Mouse (Mus musculus): ENCODE measurements at regions not wholly inside any gene's neighbourhood (a gene's known extent, or its start where the extent isn't known, plus 50 kb on each side); places are given as distances from the start of the nearest gene placed in this dataset.
A peak's percentile ranks its signal among the peaks of the same experiment; 100 is the strongest.

DNA sequence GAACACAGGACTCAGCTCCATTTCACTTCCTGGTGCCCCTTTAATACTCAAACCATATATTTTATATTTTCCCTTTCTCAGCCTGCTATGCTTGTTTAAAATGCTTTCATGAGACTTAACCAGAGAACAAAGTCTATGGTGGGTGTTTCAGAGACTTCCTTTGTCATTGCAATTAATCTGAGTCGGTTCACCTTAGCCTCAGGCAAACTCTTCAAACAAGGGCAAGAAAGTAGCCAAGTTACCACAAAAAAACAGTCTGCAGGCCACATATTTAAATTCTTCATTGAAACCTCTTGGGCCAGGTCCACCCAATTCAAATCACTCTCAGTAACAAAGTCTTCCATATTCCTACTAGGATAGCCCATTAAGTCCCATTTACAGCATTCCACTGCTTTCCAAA is 70.8 kb downstream of the Dio3 start (continued):
- TF ChIP-seq CTCF (IDR thresholded peaks at IDR 0.05 in 2 of 3, conservative IDR thresholded peaks at IDR 0.05 in 1 of 3; ENCODE audit: control insufficient read depth in 1 of 3, insufficient read depth in 1 of 3, low read depth in 2 of 3, low read length in 3 of 3, poor library complexity in 1 of 3, severe bottlenecking in 1 of 3), result no peak

DNA sequence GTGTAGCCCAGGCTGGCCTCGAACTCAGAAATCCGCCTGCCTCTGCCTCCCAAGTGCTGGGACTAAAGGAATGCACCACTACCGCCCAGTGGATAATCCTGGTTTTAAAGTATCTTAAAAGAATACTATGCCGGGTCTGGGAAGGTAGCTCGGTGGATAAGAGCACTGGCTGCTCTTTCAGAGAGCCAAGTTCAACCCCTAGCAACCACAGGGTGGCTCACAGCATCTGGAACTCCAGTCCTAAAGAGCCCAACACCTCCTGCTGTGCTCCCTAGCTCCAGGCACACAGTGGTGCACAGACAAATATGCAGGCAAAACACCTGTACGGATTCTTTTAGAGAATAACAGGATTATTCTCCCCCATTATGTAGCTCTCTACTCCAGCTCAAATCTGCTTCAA is 77.0 kb downstream of the Dio3 start:
- H3K27ac ChIP-seq (ENCODE audit: control insufficient read depth, low read depth, low read length), result no peak overlapping the region
- H3K4me1 ChIP-seq (ENCODE audit: control insufficient read depth in 1 of 2, insufficient read depth in 2 of 2, low read length in 2 of 2), result no peaks in the 10 kb centered on the region
- no peaks in the 10 kb centered on the region for H3K79me2 ChIP-seq (ENCODE audit: control insufficient read depth, insufficient read depth, low read length, poor library complexity)
- no peaks in the 10 kb centered on the region for H3K27me3 ChIP-seq (ENCODE audit: control insufficient read depth in 1 of 2, insufficient read depth in 2 of 2, low read length in 2 of 2)
- H3K36me3 ChIP-seq (ENCODE audit: control insufficient read depth in 1 of 2, insufficient read depth in 2 of 2, low read length in 2 of 2), result no peaks in the 10 kb centered on the region
- H3K9me3 ChIP-seq (replicated peaks; ENCODE audit: insufficient read depth, low read length), result no peaks in the 10 kb centered on the region
- no peak for TF ChIP-seq KAT2A (conservative IDR thresholded peaks at IDR 0.05; ENCODE audit: low read depth, low read length)
- no peak for TF ChIP-seq NRF1 (IDR thresholded peaks at IDR 0.05; ENCODE audit: insufficient read depth, low read depth, low read length, poor library complexity, severe bottlenecking)
- TF ChIP-seq POLR2AphosphoS5 (IDR thresholded peaks at IDR 0.05; ENCODE audit: borderline replicate concordance, low read depth, low read length), result no peak
- no peak for TF ChIP-seq BHLHE40 (IDR thresholded peaks at IDR 0.05; ENCODE audit: borderline replicate concordance, low read depth, low read length)
- no peak for TF ChIP-seq RCOR1 (IDR thresholded peaks at IDR 0.05; ENCODE audit: low read depth, low read length)
- no peak for TF ChIP-seq USF1 (IDR thresholded peaks at IDR 0.05; ENCODE audit: low read depth, low read length)
- no peak for TF ChIP-seq MXI1 (IDR thresholded peaks at IDR 0.05; ENCODE audit: low read depth, low read length)
- TF ChIP-seq ZKSCAN1 (IDR thresholded peaks at IDR 0.05; ENCODE audit: low read depth, low read length), result no peak
- TF ChIP-seq MEF2A (IDR thresholded peaks at IDR 0.05; ENCODE audit: extremely low read depth, insufficient replicate concordance, low read depth, low read length, poor library complexity, severe bottlenecking), result no peak
- TF ChIP-seq GATA1 (IDR thresholded peaks at IDR 0.05; ENCODE audit: low read depth, low read length), result no peak
- TF ChIP-seq CHD2 (IDR thresholded peaks at IDR 0.05; ENCODE audit: low read length), result no peak
- TF ChIP-seq MYB (IDR thresholded peaks at IDR 0.05; ENCODE audit: low read depth, low read length), result no peak
- no peak for TF ChIP-seq ZNF384 (IDR thresholded peaks at IDR 0.05; ENCODE audit: low read depth, low read length)
- no peak for TF ChIP-seq UBTF (IDR thresholded peaks at IDR 0.05; ENCODE audit: borderline replicate concordance, insufficient read depth, low read depth, low read length)
- TF ChIP-seq POLR2AphosphoS2 (IDR thresholded peaks at IDR 0.05; ENCODE audit: low read length), result no peak
- TF ChIP-seq HCFC1 (IDR thresholded peaks at IDR 0.05; ENCODE audit: low read depth, low read length), result no peak
- TF ChIP-seq USF2 (IDR thresholded peaks at IDR 0.05; ENCODE audit: borderline replicate concordance in 1 of 2, insufficient read depth in 1 of 2, low read depth in 1 of 2, low read length in 2 of 2), result no peak
- no peak overlapping the region for H3K9ac ChIP-seq (ENCODE audit: control insufficient read depth, low read depth, low read length, poor library complexity, severe bottlenecking)
- DNase-seq (ENCODE audit: low read depth, low spot score), result no peak
- no peak overlapping the region for H3K4me3 ChIP-seq (ENCODE audit: control insufficient read depth in 1 of 2, insufficient read depth in 1 of 2, low read depth in 2 of 2, low read length in 2 of 2)

DNA sequence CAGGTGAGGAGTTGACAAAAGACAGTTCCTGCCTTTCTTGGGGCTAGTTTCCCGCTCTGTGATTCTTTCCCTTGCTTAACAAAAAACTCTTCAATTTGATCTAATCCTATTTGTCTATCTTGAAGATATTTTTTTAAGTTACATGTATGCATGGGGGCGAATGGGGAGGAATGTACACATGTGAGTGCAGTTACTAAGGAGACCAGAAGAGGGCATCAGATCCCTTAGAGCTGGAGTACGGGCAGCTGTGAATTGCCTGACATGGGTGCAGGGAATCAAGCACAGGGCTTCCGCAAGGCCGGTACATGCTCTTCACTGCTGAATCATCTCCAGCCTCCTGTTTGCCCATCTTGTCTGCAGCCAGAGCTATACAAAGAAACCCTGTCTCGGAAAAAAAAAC is 79.8 kb upstream of the Ppp2r5c start:
- Histone ChIP-seq H3K9ac (ENCODE audit: control insufficient read depth, low read depth, low read length, poor library complexity, severe bottlenecking) (no peak overlapping the region), H3K4me3 (ENCODE audit: control insufficient read depth in 1 of 2, insufficient read depth in 1 of 2, low read depth in 2 of 2, low read length in 2 of 2) (no peak overlapping the region), H3K27me3 (ENCODE audit: control insufficient read depth in 1 of 2, insufficient read depth in 2 of 2, low read length in 2 of 2) (no peaks in the 10 kb centered on the region), H3K36me3 (ENCODE audit: control insufficient read depth in 1 of 2, insufficient read depth in 2 of 2, low read length in 2 of 2) (no peaks in the 10 kb centered on the region), H3K9me3 (replicated peaks; ENCODE audit: insufficient read depth, low read length) (no peaks in the 10 kb centered on the region), H3K79me2 (ENCODE audit: control insufficient read depth, insufficient read depth, low read length, poor library complexity) (no peaks in the 10 kb centered on the region), H3K27ac (ENCODE audit: control insufficient read depth, low read depth, low read length) (no peak overlapping the region), H3K4me1 (ENCODE audit: control insufficient read depth in 1 of 2, insufficient read depth in 2 of 2, low read length in 2 of 2) (no peaks in the 10 kb centered on the region)
- DNase-seq (ENCODE audit: low read depth, low spot score), result no peak
- TF ChIP-seq ZKSCAN1 (IDR thresholded peaks at IDR 0.05; ENCODE audit: low read depth, low read length) (no peak), CTCF (IDR thresholded peaks at IDR 0.05 in 2 of 3, conservative IDR thresholded peaks at IDR 0.05 in 1 of 3; ENCODE audit: control insufficient read depth in 1 of 3, insufficient read depth in 1 of 3, low read depth in 2 of 3, low read length in 3 of 3, poor library complexity in 1 of 3, severe bottlenecking in 1 of 3) (peak; percentile 5 to 17 (median 15); a peak in 2 of 6 replicates)
